Mouse (Mus musculus): ENCODE data around the gene Mrpl19. TPM values are rescaled to one million over a fixed set of nuclear protein-coding genes. Genes with fewer than 3 reads are reported as not detected.

The Mrpl19 gene
- 8.4 TPM for polyA plus RNA-seq (2014; fragmentation: Illumina TruSeq; extraction: RNeasy Lipid Tissue Mini Kit (QIAGEN cat#74804); ENCODE audit: low read depth, low replicate concordance)

GRCm38 (mm10) chr6:81965296-81966067 is at the start of gene Mrpl19:
TSS of gene Mrpl19 (minus strand) at chr6:81965958.

GRCm38 (mm10) chr6:81923523-81924142 is 42.1 kb downstream of the Mrpl19 start, which contains the start of gene Gcfc2:
TSS of gene Gcfc2 (plus strand) at chr6:81923669.

Other genes starting within 250 kb of the Mrpl19 start
- 6.1 TPM for gene Gcfc2, start 42.3 kb downstream of the Mrpl19 start, polyA plus RNA-seq (2014; fragmentation: Illumina TruSeq; extraction: RNeasy Lipid Tissue Mini Kit (QIAGEN cat#74804); ENCODE audit: low read depth, low replicate concordance)
- 76.8 TPM for gene Eva1a, start 75.1 kb upstream of the Mrpl19 start, polyA plus RNA-seq (2014; fragmentation: Illumina TruSeq; extraction: RNeasy Lipid Tissue Mini Kit (QIAGEN cat#74804); ENCODE audit: low read depth, low replicate concordance)